Mouse (Mus musculus): ENCODE measurements around the gene Dhdh. TPM values are rescaled to one million over a fixed set of nuclear protein-coding genes. Genes with fewer than 3 reads are reported as not detected.

Gene Dhdh
- polyA plus RNA-seq, 1 experiment from 2014 or later: 3.5 TPM

- Histone ChIP-seq H3K4me2 (replicated peaks; ENCODE audit: low read depth, low read length) (peak overlapping the region; percentile 81), H3K27ac (ENCODE audit: low read depth, low read length) (peak overlapping the region; percentile 89; the same call in 1 of the 2 replicates), H3K9ac (ENCODE audit: low read depth, low read length) (peak overlapping the region; percentile 93), H3K4me1 (ENCODE audit: control insufficient read depth, insufficient read depth, low read length) (peaks cover 33% of the 10 kb centered on the region), H3K9me3 (ENCODE audit: control insufficient read depth, low read length) (no peaks in the 10 kb centered on the region), H3K4me3 (ENCODE audit: low read length) (peak overlapping the region; percentile 87), H3K36me3 (ENCODE audit: control insufficient read depth, insufficient read depth, low read length) (peaks cover 7% of the 10 kb centered on the region; the same call in 1 of the 2 replicates), H3K27me3 (ENCODE audit: control insufficient read depth, insufficient read depth, low read length) (no peaks in the 10 kb centered on the region)
- ATAC-seq (ENCODE audit: low FRiP score, low TSS enrichment): no peak
- 21% methylated on average over 12 of the region's 12 CpGs for WGBS
These were observed 36.4 kb upstream of the Dhdh start for GRCm38 (mm10) chr7:45524841-45525621.

GRCm38 (mm10) chr7:45523678-45524170, 35.1 kb upstream of the Dhdh start:
- H3K4me1 ChIP-seq (ENCODE audit: control insufficient read depth, insufficient read depth, low read length): peaks cover 21% of the 10 kb centered on the region
- no peaks in the 10 kb centered on the region for H3K27me3 ChIP-seq (ENCODE audit: control insufficient read depth, insufficient read depth, low read length)
- ATAC-seq (ENCODE audit: low FRiP score, low TSS enrichment): no peak
- H3K4me3 ChIP-seq (ENCODE audit: low read length): no peak overlapping the region; the same call in 1 of the 2 replicates
- no peaks in the 10 kb centered on the region for H3K9me3 ChIP-seq (ENCODE audit: control insufficient read depth, low read length)
- 0 out of 2 replicates have a peak overlapping the region, but pooled peaks have one; percentile 5 for H3K4me2 ChIP-seq (replicated peaks; ENCODE audit: low read depth, low read length)
- peaks cover 7% of the 10 kb centered on the region; the same call in 1 of the 2 replicates for H3K36me3 ChIP-seq (ENCODE audit: control insufficient read depth, insufficient read depth, low read length)
- H3K27ac ChIP-seq (ENCODE audit: low read depth, low read length): no peak overlapping the region
- peak overlapping the region; percentile 32; the same call in 1 of the 2 replicates for H3K9ac ChIP-seq (ENCODE audit: low read depth, low read length)
- WGBS: 79% methylated on average over 13 of the region's 13 CpGs

- Histone ChIP-seq H3K4me2 (replicated peaks; ENCODE audit: low read depth, low read length) (0 out of 2 replicates have a peak overlapping the region, but pooled peaks have one; percentile 5), H3K9me3 (ENCODE audit: control insufficient read depth, low read length) (no peaks in the 10 kb centered on the region), H3K36me3 (ENCODE audit: control insufficient read depth, insufficient read depth, low read length) (peaks cover 7% of the 10 kb centered on the region; the same call in 1 of the 2 replicates), H3K27ac (ENCODE audit: low read depth, low read length) (no peak overlapping the region), H3K4me3 (ENCODE audit: low read length) (no peak overlapping the region; the same call in 1 of the 2 replicates), H3K4me1 (ENCODE audit: control insufficient read depth, insufficient read depth, low read length) (peaks cover 21% of the 10 kb centered on the region), H3K9ac (ENCODE audit: low read depth, low read length) (0 out of 2 replicates have a peak overlapping the region, but pooled peaks have one; percentile 32), H3K27me3 (ENCODE audit: control insufficient read depth, insufficient read depth, low read length) (no peaks in the 10 kb centered on the region)
- ATAC-seq (ENCODE audit: low FRiP score, low TSS enrichment): no peak
- 60% methylated on average over 18 of the region's 18 CpGs for WGBS
These were observed 34.5 kb upstream of the Dhdh start for GRCm38 (mm10) chr7:45522957-45523676.

GRCm38 (mm10) chr7:45522194-45522752, 33.7 kb upstream of the Dhdh start:
- H3K36me3 ChIP-seq (ENCODE audit: control insufficient read depth, insufficient read depth, low read length): peaks cover 7% of the 10 kb centered on the region; the same call in 1 of the 2 replicates
- no peak overlapping the region for H3K27ac ChIP-seq (ENCODE audit: low read depth, low read length)
- H3K4me2 ChIP-seq (replicated peaks; ENCODE audit: low read depth, low read length): peak overlapping the region; percentile 45
- no peaks in the 10 kb centered on the region for H3K9me3 ChIP-seq (ENCODE audit: control insufficient read depth, low read length)
- peaks cover 21% of the 10 kb centered on the region for H3K4me1 ChIP-seq (ENCODE audit: control insufficient read depth, insufficient read depth, low read length)
- ATAC-seq (ENCODE audit: low FRiP score, low TSS enrichment): no peak; the same call in 1 of the 2 replicates
- H3K9ac ChIP-seq (ENCODE audit: low read depth, low read length): peak overlapping the region; percentile 55; the same call in 1 of the 2 replicates
- WGBS: 61% methylated on average over 16 of the region's 16 CpGs
- H3K27me3 ChIP-seq (ENCODE audit: control insufficient read depth, insufficient read depth, low read length): no peaks in the 10 kb centered on the region
- H3K4me3 ChIP-seq (ENCODE audit: low read length): peak overlapping the region; percentile 53

- no peaks in the 10 kb centered on the region for H3K9me3 ChIP-seq (ENCODE audit: control insufficient read depth, low read length)
- ATAC-seq (ENCODE audit: low FRiP score, low TSS enrichment): peak; percentile 61
- H3K9ac ChIP-seq (ENCODE audit: low read depth, low read length): peak overlapping the region; percentile 55
- peaks cover 7% of the 10 kb centered on the region; the same call in 1 of the 2 replicates for H3K36me3 ChIP-seq (ENCODE audit: control insufficient read depth, insufficient read depth, low read length)
- WGBS: 2% methylated on average over 28 of the region's 28 CpGs
- H3K27ac ChIP-seq (ENCODE audit: low read depth, low read length): peak overlapping the region; percentile 78; the same call in 1 of the 2 replicates
- H3K4me1 ChIP-seq (ENCODE audit: control insufficient read depth, insufficient read depth, low read length): peaks cover 21% of the 10 kb centered on the region
- peak overlapping the region; percentile 45 for H3K4me2 ChIP-seq (replicated peaks; ENCODE audit: low read depth, low read length)
- H3K27me3 ChIP-seq (ENCODE audit: control insufficient read depth, insufficient read depth, low read length): no peaks in the 10 kb centered on the region
- peak overlapping the region; percentile 53 for H3K4me3 ChIP-seq (ENCODE audit: low read length)
These were observed 33.2 kb upstream of the Dhdh start for GRCm38 (mm10) chr7:45521728-45522184.

- 92% methylated on average over 7 of the region's 7 CpGs for WGBS
- Histone ChIP-seq H3K27me3 (ENCODE audit: control insufficient read depth, insufficient read depth, low read length) (no peaks in the 10 kb centered on the region), H3K4me3 (ENCODE audit: low read length) (no peak overlapping the region), H3K4me1 (ENCODE audit: control insufficient read depth, insufficient read depth, low read length) (peaks cover 21% of the 10 kb centered on the region), H3K27ac (ENCODE audit: low read depth, low read length) (no peak overlapping the region), H3K9me3 (ENCODE audit: control insufficient read depth, low read length) (no peaks in the 10 kb centered on the region), H3K36me3 (ENCODE audit: control insufficient read depth, insufficient read depth, low read length) (peaks cover 7% of the 10 kb centered on the region; the same call in 1 of the 2 replicates), H3K4me2 (replicated peaks; ENCODE audit: low read depth, low read length) (no peak overlapping the region), H3K9ac (ENCODE audit: low read depth, low read length) (no peak overlapping the region)
- ATAC-seq (ENCODE audit: low FRiP score, low TSS enrichment): no peak
These were observed 32.0 kb upstream of the Dhdh start for GRCm38 (mm10) chr7:45520605-45521004.

- Histone ChIP-seq H3K4me2 (replicated peaks; ENCODE audit: low read depth, low read length) (no peak overlapping the region), H3K27ac (ENCODE audit: low read depth, low read length) (no peak overlapping the region), H3K9ac (ENCODE audit: low read depth, low read length) (no peak overlapping the region), H3K27me3 (ENCODE audit: control insufficient read depth, insufficient read depth, low read length) (no peaks in the 10 kb centered on the region), H3K4me3 (ENCODE audit: low read length) (no peak overlapping the region), H3K36me3 (ENCODE audit: control insufficient read depth, insufficient read depth, low read length) (peaks cover 6% of the 10 kb centered on the region; the same call in 1 of the 2 replicates), H3K4me1 (ENCODE audit: control insufficient read depth, insufficient read depth, low read length) (peaks cover 17% of the 10 kb centered on the region), H3K9me3 (ENCODE audit: control insufficient read depth, low read length) (no peaks in the 10 kb centered on the region)
- WGBS: 67% methylated on average over 8 of the region's 8 CpGs
- ATAC-seq (ENCODE audit: low FRiP score, low TSS enrichment): no peak
These were observed 30.9 kb upstream of the Dhdh start for GRCm38 (mm10) chr7:45519345-45520120.

- Histone ChIP-seq H3K4me3 (ENCODE audit: low read length) (no peak overlapping the region), H3K9me3 (ENCODE audit: control insufficient read depth, low read length) (no peaks in the 10 kb centered on the region), H3K36me3 (ENCODE audit: control insufficient read depth, insufficient read depth, low read length) (peaks cover 2% of the 10 kb centered on the region; the same call in 1 of the 2 replicates), H3K4me2 (replicated peaks; ENCODE audit: low read depth, low read length) (no peak overlapping the region), H3K4me1 (ENCODE audit: control insufficient read depth, insufficient read depth, low read length) (peaks cover 13% of the 10 kb centered on the region), H3K27ac (ENCODE audit: low read depth, low read length) (no peak overlapping the region), H3K9ac (ENCODE audit: low read depth, low read length) (no peak overlapping the region), H3K27me3 (ENCODE audit: control insufficient read depth, insufficient read depth, low read length) (no peaks in the 10 kb centered on the region)
- 91% methylated on average over 16 of the region's 16 CpGs for WGBS
- no peak for ATAC-seq (ENCODE audit: low FRiP score, low TSS enrichment)
These were observed 30.0 kb upstream of the Dhdh start for GRCm38 (mm10) chr7:45518618-45519017.

All from kidney, embryonic 14.5 days (tissue).